Mouse (Mus musculus): ENCODE measurements around the gene Capn7. TPM values are rescaled to one million over a fixed set of nuclear protein-coding genes. Genes with fewer than 3 reads are reported as not detected.

Gene Capn7
- polyA plus RNA-seq, 1 experiment from 2014 or later = 76.3 TPM

GRCm38 (mm10) chr14:31327196-31327595, 9.2 kb upstream of the Capn7 start:
- 94% methylated on average over 1 of the region's 1 CpGs for WGBS

GRCm38 (mm10) chr14:31327681-31328080, 8.8 kb upstream of the Capn7 start:
- Histone ChIP-seq H3K27me3 (peaks cover 13% of the 10 kb centered on the region), H3K4me3 (no peak overlapping the region), H3K4me2 (no peak overlapping the region), H3K4me1 (replicated peaks) (peaks cover 8% of the 10 kb centered on the region), H3K9me3 (no peaks in the 10 kb centered on the region), H3K9ac (no peak overlapping the region), H3K36me3 (no peaks in the 10 kb centered on the region), H3K27ac (no peak overlapping the region)
- 82% methylated on average over 4 of the region's 4 CpGs for WGBS
- ATAC-seq (ENCODE audit: low FRiP score) = no peak

More at GRCm38 (mm10) chr14:31327196-31327595, 9.2 kb upstream of the Capn7 start:
- no peaks in the 10 kb centered on the region for H3K9me3 ChIP-seq
- H3K27ac ChIP-seq = no peak overlapping the region
- no peak for ATAC-seq (ENCODE audit: low FRiP score)
- peaks cover 8% of the 10 kb centered on the region for H3K4me1 ChIP-seq (replicated peaks)
- H3K4me2 ChIP-seq = no peak overlapping the region
- no peak overlapping the region for H3K9ac ChIP-seq
- no peaks in the 10 kb centered on the region for H3K36me3 ChIP-seq
- no peak overlapping the region for H3K4me3 ChIP-seq
- H3K27me3 ChIP-seq = peaks cover 13% of the 10 kb centered on the region

- no peaks in the 10 kb centered on the region for H3K9me3 ChIP-seq
- no peaks in the 10 kb centered on the region for H3K36me3 ChIP-seq
- no peak for ATAC-seq (ENCODE audit: low FRiP score)
- WGBS = 48% methylated on average over 2 of the region's 2 CpGs
- no peak overlapping the region for H3K4me2 ChIP-seq
- H3K4me1 ChIP-seq (replicated peaks) = no peaks in the 10 kb centered on the region
- H3K4me3 ChIP-seq = no peak overlapping the region
- H3K27me3 ChIP-seq = peaks cover 13% of the 10 kb centered on the region
- no peak overlapping the region for H3K9ac ChIP-seq
- H3K27ac ChIP-seq = no peak overlapping the region
Observed at GRCm38 (mm10) chr14:31329741-31330140, 6.7 kb upstream of the Capn7 start.

- no peaks in the 10 kb centered on the region for H3K36me3 ChIP-seq
- 80% methylated on average over 4 of the region's 4 CpGs for WGBS
- H3K27me3 ChIP-seq = peaks cover 13% of the 10 kb centered on the region
- H3K4me3 ChIP-seq = no peak overlapping the region
- no peak for ATAC-seq (ENCODE audit: low FRiP score)
- no peak overlapping the region for H3K27ac ChIP-seq
- peaks cover 6% of the 10 kb centered on the region for H3K4me1 ChIP-seq (replicated peaks)
- no peak overlapping the region for H3K9ac ChIP-seq
- no peaks in the 10 kb centered on the region for H3K9me3 ChIP-seq
- no peak overlapping the region for H3K4me2 ChIP-seq
Observed at GRCm38 (mm10) chr14:31330957-31331356, 5.5 kb upstream of the Capn7 start.

GRCm38 (mm10) chr14:31335765-31336164, 673 bp upstream of the Capn7 start:
- Histone ChIP-seq H3K27me3 (0 out of 2 replicates have a peak, but pooled peaks cover 2% of the 10 kb centered on the region), H3K9ac (peak overlapping the region; percentile 68), H3K4me2 (peak overlapping the region; percentile 51), H3K27ac (peak overlapping the region; percentile 94), H3K4me3 (peak overlapping the region; percentile 82), H3K36me3 (peaks cover 3% of the 10 kb centered on the region; the same call in 1 of the 2 replicates), H3K4me1 (replicated peaks) (peaks cover 25% of the 10 kb centered on the region), H3K9me3 (no peaks in the 10 kb centered on the region)
- WGBS = 53% methylated on average over 3 of the region's 3 CpGs
- no peak for ATAC-seq (ENCODE audit: low FRiP score)

- Histone ChIP-seq H3K4me3 (peak overlapping the region; percentile 82), H3K9ac (peak overlapping the region; percentile 92), H3K4me1 (replicated peaks) (peaks cover 25% of the 10 kb centered on the region), H3K36me3 (peaks cover 9% of the 10 kb centered on the region), H3K27me3 (no peaks in the 10 kb centered on the region), H3K9me3 (no peaks in the 10 kb centered on the region), H3K4me2 (peak overlapping the region; percentile 72), H3K27ac (peak overlapping the region; percentile 94)
- 52% methylated on average over 7 of the region's 7 CpGs for WGBS
- ATAC-seq (ENCODE audit: low FRiP score) = no peak
Observed at GRCm38 (mm10) chr14:31337406-31337805, 968 bp downstream of the Capn7 start.

GRCm38 (mm10) chr14:31337947-31338346, 1.5 kb downstream of the Capn7 start:
- Histone ChIP-seq H3K9me3 (no peaks in the 10 kb centered on the region), H3K36me3 (peaks cover 11% of the 10 kb centered on the region), H3K4me1 (replicated peaks) (peaks cover 25% of the 10 kb centered on the region), H3K9ac (peak overlapping the region; percentile 92; the same call in 1 of the 2 replicates), H3K4me3 (peak overlapping the region; percentile 82), H3K27me3 (no peaks in the 10 kb centered on the region), H3K27ac (no peak overlapping the region), H3K4me2 (peak overlapping the region; percentile 72)
- ATAC-seq (ENCODE audit: low FRiP score) = no peak

- no peaks in the 10 kb centered on the region for H3K27me3 ChIP-seq
- 90% methylated on average over 8 of the region's 8 CpGs for WGBS
- H3K9ac ChIP-seq = no peak overlapping the region
- H3K36me3 ChIP-seq = peaks cover 46% of the 10 kb centered on the region
- peaks cover 8% of the 10 kb centered on the region for H3K4me1 ChIP-seq (replicated peaks)
- ATAC-seq (ENCODE audit: low FRiP score) = no peak
- no peak overlapping the region for H3K4me2 ChIP-seq
- no peak overlapping the region for H3K4me3 ChIP-seq
- no peaks in the 10 kb centered on the region for H3K9me3 ChIP-seq
- no peak overlapping the region for H3K27ac ChIP-seq
Observed at GRCm38 (mm10) chr14:31343241-31343640, 6.8 kb downstream of the Capn7 start.

- Histone ChIP-seq H3K9me3 (no peaks in the 10 kb centered on the region), H3K36me3 (peaks cover 56% of the 10 kb centered on the region), H3K9ac (no peak overlapping the region), H3K27ac (no peak overlapping the region), H3K4me3 (no peak overlapping the region), H3K4me1 (replicated peaks) (no peaks in the 10 kb centered on the region), H3K4me2 (no peak overlapping the region), H3K27me3 (no peaks in the 10 kb centered on the region)
- 94% methylated on average over 1 of the region's 1 CpGs for WGBS
- no peak for ATAC-seq (ENCODE audit: low FRiP score)
Observed at GRCm38 (mm10) chr14:31345367-31345766, 8.9 kb downstream of the Capn7 start.

- 92% methylated on average over 2 of the region's 2 CpGs for WGBS
- Histone ChIP-seq H3K4me3 (no peak overlapping the region), H3K4me1 (replicated peaks) (no peaks in the 10 kb centered on the region), H3K27ac (no peak overlapping the region), H3K4me2 (no peak overlapping the region), H3K9me3 (no peaks in the 10 kb centered on the region), H3K36me3 (peaks cover 65% of the 10 kb centered on the region), H3K27me3 (no peaks in the 10 kb centered on the region), H3K9ac (no peak overlapping the region)
- no peak for ATAC-seq (ENCODE audit: low FRiP score)
Observed at GRCm38 (mm10) chr14:31362236-31362635, 25.8 kb downstream of the Capn7 start.

- no peak overlapping the region for H3K9ac ChIP-seq
- no peak for ATAC-seq (ENCODE audit: low FRiP score)
- H3K27me3 ChIP-seq = no peaks in the 10 kb centered on the region
- H3K36me3 ChIP-seq = peaks cover 73% of the 10 kb centered on the region
- H3K9me3 ChIP-seq = no peaks in the 10 kb centered on the region
- H3K4me3 ChIP-seq = no peak overlapping the region
- WGBS = 97% methylated on average over 4 of the region's 4 CpGs
- no peak overlapping the region for H3K27ac ChIP-seq
- H3K4me1 ChIP-seq (replicated peaks) = no peaks in the 10 kb centered on the region
- H3K4me2 ChIP-seq = no peak overlapping the region
Observed at GRCm38 (mm10) chr14:31364589-31364988, 28.2 kb downstream of the Capn7 start.

GRCm38 (mm10) chr14:31365350-31365749, 28.9 kb downstream of the Capn7 start:
- no peaks in the 10 kb centered on the region for H3K4me1 ChIP-seq (replicated peaks)
- H3K9me3 ChIP-seq = no peaks in the 10 kb centered on the region
- no peak overlapping the region for H3K4me2 ChIP-seq
- no peak overlapping the region for H3K9ac ChIP-seq
- ATAC-seq (ENCODE audit: low FRiP score) = no peak
- peaks cover 75% of the 10 kb centered on the region for H3K36me3 ChIP-seq
- H3K27me3 ChIP-seq = no peaks in the 10 kb centered on the region
- H3K27ac ChIP-seq = no peak overlapping the region
- no peak overlapping the region for H3K4me3 ChIP-seq

GRCm38 (mm10) chr14:31367951-31368350, 31.5 kb downstream of the Capn7 start:
- no peak overlapping the region for H3K27ac ChIP-seq

More at GRCm38 (mm10) chr14:31367951-31368350, 31.5 kb downstream of the Capn7 start:
- Histone ChIP-seq H3K4me1 (replicated peaks) (no peaks in the 10 kb centered on the region), H3K9me3 (no peaks in the 10 kb centered on the region), H3K4me3 (no peak overlapping the region), H3K9ac (no peak overlapping the region), H3K27me3 (no peaks in the 10 kb centered on the region), H3K4me2 (no peak overlapping the region), H3K36me3 (peaks cover 73% of the 10 kb centered on the region)
- ATAC-seq (ENCODE audit: low FRiP score) = no peak
- WGBS = 96% methylated on average over 7 of the region's 7 CpGs
